Mouse (Mus musculus) leukemia stem cell, adult 10-12 weeks (primary cell): ENCODE data around the gene Cdc42ep5. TPM values are rescaled to one million over a fixed set of nuclear protein-coding genes. Genes with fewer than 3 reads are reported as not detected.

ENCODE experiments used
- polyA plus RNA-seq: library from polyadenylated mRNA; stranded (reverse); fragments of >175 nt; gene quantifications from 2 replicates; pipeline ENCODE4 v1.2.3, GENCODE M21; 2012; ENCODE audit warnings: low replicate concordance

The Cdc42ep5 gene
- polyA plus RNA-seq = 3.0 and 3.3 TPM in 2 replicates

GRCm38 (mm10) chr7:4164090-4164910, at the start of gene Cdc42ep5:
Cdc42ep5 (minus strand) TSS chr7:4164860.

GRCm38 (mm10) chr7:4150059-4150541, 14.6 kb downstream of the Cdc42ep5 start, which contains the start of gene Leng9:
Leng9 (minus strand) TSS chr7:4150374.

GRCm38 (mm10) chr7:4136771-4137531, 27.7 kb downstream of the Cdc42ep5 start, which contains the start of gene Leng8:
Leng8 (plus strand) TSS chr7:4137039.

GRCm38 (mm10) chr7:4119344-4119902, 45.2 kb downstream of the Cdc42ep5 start, which contains the start of gene Ttyh1:
Ttyh1 (plus strand) TSS chr7:4119408.

Other genes starting within 250 kb of the Cdc42ep5 start
- 1.5 and 2.2 TPM in 2 replicates for gene Lilra6, start 249.4 kb downstream of the Cdc42ep5 start, polyA plus RNA-seq
- gene Lair1, start 101.7 kb downstream of the Cdc42ep5 start, polyA plus RNA-seq = 1.4 and 1.5 TPM in 2 replicates
- gene Ttyh1, start 45.5 kb downstream of the Cdc42ep5 start, polyA plus RNA-seq = 0.47 and 0.49 TPM in 2 replicates
- gene Leng8, start 27.8 kb downstream of the Cdc42ep5 start, polyA plus RNA-seq = 293 and 299 TPM in 2 replicates
- gene Leng9, start 14.5 kb downstream of the Cdc42ep5 start, polyA plus RNA-seq = 1.3 and 2.6 TPM in 2 replicates
- 0.14 and 0.34 TPM in 2 replicates for gene Lilra5, start 72.9 kb upstream of the Cdc42ep5 start, polyA plus RNA-seq
- gene Ncr1, start 172.9 kb upstream of the Cdc42ep5 start, polyA plus RNA-seq = 0.11 and 0.50 TPM in 2 replicates
- not detected in 2 replicates for gene Gp6, start 232.9 kb upstream of the Cdc42ep5 start, polyA plus RNA-seq